Mouse (Mus musculus): ENCODE results near the gene Atp10a. TPM values are rescaled to one million over a fixed set of nuclear protein-coding genes. Genes with fewer than 3 reads are reported as not detected.

Gene Atp10a
- total RNA-seq, 2 experiments from 2014 or later: 1.7 TPM; not detected in 1

DNA sequence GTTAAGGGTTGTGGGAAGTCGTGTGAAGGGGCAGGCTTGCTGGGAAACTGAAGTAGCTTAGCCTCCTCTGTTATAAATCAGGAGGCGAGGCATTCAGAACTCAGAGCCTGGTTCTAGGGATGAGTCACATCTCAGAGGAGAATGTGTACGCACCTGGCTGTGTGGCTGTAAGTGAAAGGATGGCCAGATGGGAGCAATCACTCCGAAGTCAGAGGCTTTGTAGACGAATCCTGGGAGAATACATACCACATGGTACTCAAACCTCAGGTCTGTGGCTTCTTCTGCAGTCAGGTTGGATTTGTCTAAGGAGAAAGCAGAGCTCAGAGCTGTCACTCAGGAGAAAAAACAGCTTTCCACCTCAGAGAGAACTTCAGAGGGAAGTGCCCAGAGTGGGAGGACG lies 76.4 kb downstream of the Atp10a start:
- ATAC-seq (replicated peaks; ENCODE audit: low FRiP score, poor library complexity, severe bottlenecking): no peak

DNA sequence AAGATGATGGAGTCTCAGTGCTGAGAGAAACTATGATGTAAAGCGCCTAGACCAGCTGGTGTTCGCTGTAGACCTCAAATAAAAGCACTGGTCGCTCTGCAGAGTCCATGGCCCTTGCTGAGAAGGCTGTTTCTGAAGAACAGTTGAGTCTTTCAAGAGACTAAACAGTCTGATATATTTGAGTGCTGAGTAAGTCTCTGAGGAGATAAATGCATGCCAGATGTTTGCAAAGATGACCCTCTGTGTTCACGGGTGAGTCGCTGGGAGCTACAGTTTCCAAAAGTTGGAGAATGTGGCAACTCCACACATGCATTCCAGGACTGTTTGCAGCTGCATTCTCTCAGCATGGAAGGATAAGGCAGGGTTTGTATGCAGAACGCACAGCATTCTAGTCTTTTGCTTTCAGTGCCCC lies 77.5 kb downstream of the Atp10a start:
- no peak for ATAC-seq (replicated peaks; ENCODE audit: low FRiP score, poor library complexity, severe bottlenecking)

DNA sequence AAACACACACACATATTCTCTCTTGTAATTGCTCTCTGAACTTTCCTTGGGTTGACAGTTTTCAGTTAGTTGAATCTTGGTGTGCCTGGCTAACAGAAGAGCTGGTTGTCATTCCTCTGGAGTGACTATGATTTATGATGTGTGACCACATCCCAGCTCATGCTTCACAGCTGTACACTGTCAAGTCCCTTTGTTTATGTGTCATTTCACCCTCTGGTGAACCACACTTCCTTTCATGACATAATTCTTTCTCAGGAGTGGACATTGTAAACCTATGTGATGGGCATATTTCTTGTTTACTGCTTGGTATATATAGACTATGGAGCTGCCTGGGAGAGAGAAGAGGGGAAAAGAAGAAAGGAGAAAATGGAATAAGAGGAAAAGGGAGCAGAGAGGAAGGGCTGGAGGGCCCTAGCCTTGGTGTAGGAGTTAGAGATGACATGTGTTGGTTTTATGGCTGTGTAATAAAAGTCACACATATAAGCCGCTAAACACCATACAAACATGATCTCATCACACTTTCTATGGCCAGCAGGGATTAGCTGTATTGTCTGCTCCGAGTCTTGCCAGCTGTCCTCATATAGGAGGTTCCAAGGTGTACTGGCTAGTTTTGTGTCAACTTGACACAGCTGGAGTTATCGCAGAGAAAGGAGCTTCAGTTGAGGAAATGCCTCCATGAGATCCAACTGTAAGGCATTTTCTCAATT lies 81.0 kb downstream of the Atp10a start:
- ATAC-seq (replicated peaks; ENCODE audit: low FRiP score, poor library complexity, severe bottlenecking): no peak

DNA sequence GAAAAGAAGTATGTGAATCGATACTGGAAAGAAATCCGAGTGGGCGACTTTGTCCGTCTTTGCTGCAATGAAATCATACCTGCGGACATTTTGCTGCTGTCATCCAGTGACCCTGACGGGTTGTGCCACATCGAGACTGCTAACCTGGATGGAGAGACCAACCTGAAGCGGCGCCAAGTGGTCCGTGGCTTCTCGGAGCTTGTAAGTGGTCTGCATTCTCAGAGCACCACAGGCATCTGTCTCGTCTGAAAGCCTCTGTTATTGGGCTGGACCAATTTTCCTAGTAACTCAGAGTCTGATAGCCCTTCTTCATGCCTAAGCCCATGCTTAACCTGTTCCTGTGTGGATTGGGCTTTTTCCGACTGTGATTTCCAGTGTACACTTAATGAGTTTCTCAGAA lies 84.2 kb downstream of the Atp10a start:
- no peak for ATAC-seq (replicated peaks; ENCODE audit: low FRiP score, poor library complexity, severe bottlenecking)

DNA sequence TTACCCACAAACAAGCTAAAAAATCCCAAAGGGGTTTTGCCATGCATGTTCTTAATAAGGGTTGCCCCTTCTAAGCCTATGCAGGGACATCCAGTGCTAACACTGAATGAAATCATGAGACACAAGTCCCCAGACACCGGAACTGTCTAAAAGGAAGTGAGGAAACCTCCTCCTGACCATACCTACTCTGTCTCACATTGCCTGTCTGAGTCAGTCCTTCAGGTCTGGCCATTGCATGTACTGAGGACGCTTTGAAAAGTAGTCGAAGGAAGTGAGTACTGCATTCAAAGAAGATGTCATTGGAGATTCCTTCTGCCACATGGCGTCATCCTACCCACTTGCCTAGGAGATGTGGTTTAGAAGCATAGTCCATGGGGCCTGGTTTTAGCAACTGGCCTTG lies 84.9 kb downstream of the Atp10a start:
- ATAC-seq (replicated peaks; ENCODE audit: low FRiP score, poor library complexity, severe bottlenecking): no peak

DNA sequence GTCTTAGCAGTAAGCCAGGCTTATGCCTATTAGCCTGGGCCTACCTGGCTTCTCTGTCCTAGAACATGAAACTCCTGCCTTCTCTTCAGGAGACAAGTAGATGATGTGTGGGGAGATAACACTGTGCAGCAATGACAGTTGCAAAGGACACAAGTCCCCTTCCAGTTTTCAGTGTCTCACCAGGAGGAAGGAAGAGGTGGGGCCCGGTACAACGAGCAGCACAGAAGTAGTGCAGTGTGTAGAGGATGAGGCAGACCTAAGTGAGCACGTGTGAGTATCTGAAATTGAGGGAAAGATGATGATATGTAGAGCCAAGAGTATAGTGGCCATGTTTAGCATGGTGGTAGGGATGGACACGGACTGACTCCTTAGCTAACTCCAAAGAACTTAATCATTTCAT lies 86.0 kb downstream of the Atp10a start:
- ATAC-seq (replicated peaks; ENCODE audit: low FRiP score, poor library complexity, severe bottlenecking): no peak

DNA sequence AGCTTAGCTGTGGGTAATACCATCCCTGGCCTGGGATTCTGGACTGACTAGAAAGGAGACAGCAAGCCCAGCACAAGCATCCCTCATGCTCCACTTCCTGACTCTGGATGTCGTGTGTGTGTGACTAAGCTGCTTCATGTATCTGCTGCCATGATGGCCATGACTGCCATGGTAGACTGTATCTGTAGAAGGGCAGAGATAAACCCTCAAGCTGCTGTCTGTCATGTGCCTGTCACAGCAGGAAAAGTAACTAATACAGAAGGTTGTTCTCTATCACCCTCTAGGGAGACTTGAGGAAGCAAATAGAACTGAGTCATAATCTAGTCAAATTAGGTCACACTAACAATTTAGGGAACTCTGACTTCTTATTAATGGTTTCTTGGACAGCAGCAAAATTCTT lies 86.7 kb downstream of the Atp10a start:
- ATAC-seq (replicated peaks; ENCODE audit: low FRiP score, poor library complexity, severe bottlenecking): no peak

DNA sequence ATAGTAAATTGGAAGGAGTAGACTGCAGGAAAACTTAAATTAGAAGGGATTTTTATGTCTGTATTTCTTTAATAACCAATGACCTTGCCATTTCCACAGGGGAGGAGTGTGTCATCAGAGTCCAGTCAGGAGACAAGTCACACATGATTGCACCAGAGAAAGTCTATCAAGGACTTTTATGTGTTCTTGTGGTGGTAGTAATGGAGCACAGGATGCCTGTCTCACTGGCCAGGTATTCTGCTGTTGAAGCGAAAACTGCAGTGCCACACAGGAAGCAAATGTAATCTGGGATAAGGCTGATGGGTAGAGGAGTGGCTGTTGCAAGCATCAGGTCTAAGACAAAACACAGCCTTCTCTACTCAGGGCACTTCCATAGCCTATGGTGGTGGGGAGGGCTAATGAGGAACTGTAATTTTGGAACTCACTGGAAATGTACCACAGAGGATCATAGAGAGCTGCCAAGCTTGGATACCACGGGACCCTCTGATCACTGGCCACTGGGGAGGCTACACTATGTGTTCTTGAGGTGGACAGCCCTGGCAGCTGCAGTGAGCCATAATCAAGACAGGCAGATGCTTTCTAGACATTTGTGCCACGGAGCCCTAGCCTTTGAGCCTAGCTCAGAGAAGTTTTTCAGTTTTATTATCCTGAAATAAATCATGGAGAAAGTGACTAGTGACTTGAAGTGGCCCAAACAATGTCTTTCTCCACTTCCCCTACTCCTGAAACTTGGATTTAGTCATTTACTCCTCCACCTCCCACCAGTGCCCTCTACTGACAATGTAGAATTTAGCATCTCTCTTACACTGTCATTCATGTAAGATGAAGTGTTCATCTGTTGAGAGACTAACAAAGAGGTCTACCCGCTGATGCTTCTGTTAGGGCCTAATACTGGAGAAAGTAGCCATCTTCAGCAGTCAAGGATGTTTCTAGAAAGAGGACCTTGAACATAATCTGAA lies 87.7 kb downstream of the Atp10a start:
- ATAC-seq (replicated peaks; ENCODE audit: low FRiP score, poor library complexity, severe bottlenecking): no peak

DNA sequence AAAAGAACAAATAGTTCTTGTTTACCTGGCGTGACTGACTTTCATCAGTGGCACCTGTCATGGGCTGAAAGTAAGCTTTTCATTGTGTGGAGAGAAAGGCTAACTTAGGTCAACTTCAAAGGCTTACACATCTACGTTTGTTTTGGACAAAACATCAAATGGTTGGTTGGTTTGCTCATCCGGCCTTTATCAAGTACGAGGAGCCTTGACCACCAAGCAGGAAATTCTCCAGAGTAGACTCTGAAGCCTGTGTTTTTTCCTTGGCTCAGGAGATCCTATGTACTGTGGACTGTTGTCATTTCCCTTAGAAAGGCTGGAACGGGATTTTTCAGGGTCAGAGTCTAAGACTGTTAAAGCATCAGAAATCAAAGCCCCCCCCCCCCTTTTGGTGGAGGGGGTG lies 90.9 kb downstream of the Atp10a start:
- ATAC-seq (replicated peaks; ENCODE audit: low FRiP score, poor library complexity, severe bottlenecking): no peak

DNA sequence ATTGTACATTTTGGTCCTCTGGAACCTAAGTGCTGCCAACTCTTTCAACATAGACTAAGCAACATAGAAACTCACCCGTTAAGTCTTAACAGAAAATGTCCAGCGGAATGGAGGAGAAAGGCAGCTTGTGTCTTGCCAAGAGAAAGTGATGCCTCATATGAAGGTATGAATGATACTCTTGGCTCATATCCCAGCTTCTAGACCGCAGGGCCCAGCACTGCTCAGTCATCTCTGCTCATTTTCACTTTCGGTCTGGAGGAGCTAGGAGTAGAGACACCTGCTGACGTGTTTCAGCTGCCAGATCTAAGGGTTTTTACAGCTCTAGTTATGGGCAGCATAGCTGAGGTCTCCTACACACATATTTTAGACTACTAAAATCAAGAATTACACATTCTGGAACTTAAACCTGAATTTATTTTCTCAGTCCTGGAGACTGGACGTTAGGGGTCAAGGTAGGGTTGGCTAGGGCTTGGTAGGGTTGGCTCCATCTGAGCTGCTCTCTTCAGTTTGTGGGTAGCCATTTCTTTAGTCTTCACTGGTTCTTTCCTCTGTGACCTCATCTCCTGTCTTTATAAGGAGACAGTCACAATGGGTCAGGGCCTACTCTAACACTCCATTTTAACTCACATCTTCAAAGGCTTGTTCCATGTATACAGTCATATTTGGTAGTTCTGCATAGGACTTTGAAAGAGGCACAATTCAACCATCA lies 94.1 kb downstream of the Atp10a start:
- no peak for ATAC-seq (replicated peaks; ENCODE audit: low FRiP score, poor library complexity, severe bottlenecking)

DNA sequence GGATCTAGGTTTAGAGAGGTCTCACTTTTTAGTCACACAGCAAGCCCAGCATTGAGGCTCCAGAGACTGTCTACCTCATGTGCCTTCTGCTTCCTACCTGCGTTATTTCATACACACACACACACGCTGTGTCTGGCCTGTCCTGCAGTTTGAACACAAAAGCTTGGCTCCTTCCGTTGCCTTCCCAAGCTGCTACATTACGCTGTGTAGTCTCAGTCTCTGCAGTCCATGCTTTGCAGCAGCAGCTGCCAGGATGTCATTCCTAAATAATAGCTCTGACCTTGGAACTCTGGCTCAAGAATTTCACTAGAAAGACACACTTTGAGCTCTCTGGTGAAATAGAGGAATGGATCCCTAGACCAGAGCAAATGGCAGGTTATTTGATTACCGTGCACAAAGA lies 96.1 kb downstream of the Atp10a start:
- ATAC-seq (replicated peaks; ENCODE audit: low FRiP score, poor library complexity, severe bottlenecking): no peak

DNA sequence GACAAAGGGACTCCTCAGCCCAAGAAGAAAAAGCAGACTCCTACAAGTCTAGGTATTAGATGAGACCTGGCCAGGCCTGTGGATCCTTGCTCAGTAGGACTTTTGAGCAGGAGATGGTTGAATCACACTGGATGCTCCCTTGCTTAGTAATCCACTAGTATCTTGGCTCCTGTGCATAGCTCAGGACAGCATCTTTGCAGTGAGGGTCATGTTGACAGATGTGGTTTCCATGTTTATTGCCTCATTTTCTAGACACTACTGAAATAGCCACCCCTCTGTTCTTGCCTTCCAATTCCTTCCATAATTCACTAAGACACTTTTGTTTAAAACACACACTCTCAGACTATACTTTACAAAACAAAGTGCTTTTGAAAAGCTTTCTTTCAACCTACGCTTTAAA lies 98.1 kb downstream of the Atp10a start:
- no peak for ATAC-seq (replicated peaks; ENCODE audit: low FRiP score, poor library complexity, severe bottlenecking)

DNA sequence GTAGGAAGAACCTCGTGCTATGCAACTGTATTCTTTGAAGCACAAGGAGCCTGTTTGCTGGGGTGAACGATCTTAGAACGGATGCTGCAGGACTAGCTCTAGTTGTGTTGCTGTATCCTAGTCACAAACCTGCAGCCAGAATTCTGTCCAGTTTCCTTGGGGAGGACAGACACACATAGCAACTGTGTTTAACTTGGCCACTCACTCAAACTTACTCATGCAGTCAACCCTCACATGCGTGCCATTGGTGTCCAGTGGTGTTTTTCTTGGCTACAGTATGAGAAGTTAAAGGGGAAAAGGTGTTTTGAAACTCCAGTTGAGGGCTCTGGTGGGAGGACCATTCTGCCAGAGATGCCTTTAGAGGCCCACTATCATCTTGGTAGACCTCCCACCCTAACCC lies 98.6 kb downstream of the Atp10a start:
- ATAC-seq (replicated peaks; ENCODE audit: low FRiP score, poor library complexity, severe bottlenecking): no peak

DNA sequence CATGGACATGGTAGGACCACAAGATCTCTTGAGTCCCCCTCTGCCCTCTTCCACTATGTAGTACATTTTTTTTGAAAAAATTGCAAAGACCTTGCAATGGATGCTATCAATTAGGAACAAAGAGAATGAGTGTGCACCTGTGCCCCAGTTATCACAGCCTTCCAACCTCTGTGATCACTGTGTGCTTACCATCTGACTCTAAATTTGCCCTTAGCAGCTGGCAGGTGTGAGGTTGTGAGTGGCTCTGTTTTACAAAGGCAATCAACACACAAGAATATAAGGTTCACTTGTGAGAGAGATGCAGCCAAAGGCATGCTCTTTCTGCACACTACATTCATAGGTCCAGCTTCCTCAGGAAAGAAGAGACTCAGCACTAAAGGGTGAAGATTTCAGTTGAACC lies 99.1 kb downstream of the Atp10a start:
- no peak for ATAC-seq (replicated peaks; ENCODE audit: low FRiP score, poor library complexity, severe bottlenecking)

DNA sequence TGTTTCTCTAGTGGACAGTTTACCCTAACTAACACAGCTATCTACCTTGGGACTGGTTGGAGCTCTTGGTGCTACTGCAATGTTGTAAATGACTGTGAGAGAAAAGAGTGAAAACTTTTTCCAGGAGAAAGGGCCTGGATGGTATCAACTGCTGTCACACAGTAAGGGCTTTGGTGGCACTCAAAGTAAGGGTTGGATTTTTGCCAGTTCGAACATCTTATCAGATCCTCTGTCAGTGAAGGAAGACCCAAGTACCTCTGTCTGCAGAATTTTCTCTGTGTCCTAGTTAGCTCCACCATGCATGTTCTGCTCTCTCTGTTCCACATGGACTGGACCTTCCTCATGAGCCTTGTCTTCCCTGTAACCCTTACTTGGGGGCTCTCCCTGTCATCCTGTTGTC lies 99.9 kb downstream of the Atp10a start:
- ATAC-seq (replicated peaks; ENCODE audit: low FRiP score, poor library complexity, severe bottlenecking): no peak

DNA sequence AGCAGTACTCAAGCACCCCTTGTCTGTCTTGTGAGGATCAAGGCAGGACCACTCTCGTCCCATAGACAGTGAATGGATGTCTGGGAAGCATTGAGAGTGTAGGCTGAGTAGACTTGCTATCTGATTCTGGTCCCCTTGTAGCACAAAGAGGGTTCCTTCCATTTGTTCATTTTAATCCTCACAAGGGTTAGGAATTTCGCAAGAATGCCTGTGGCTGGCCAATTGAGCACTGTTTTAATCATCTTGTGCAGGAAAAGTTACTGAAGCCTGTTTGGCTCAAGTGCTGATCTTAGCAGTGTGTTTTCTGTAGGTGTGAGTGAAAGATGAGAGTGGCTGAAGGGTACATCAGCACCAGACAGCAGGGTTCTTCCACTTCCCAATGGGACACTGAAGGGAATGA lies 101.4 kb downstream of the Atp10a start:
- ATAC-seq (replicated peaks; ENCODE audit: low FRiP score, poor library complexity, severe bottlenecking): no peak

DNA sequence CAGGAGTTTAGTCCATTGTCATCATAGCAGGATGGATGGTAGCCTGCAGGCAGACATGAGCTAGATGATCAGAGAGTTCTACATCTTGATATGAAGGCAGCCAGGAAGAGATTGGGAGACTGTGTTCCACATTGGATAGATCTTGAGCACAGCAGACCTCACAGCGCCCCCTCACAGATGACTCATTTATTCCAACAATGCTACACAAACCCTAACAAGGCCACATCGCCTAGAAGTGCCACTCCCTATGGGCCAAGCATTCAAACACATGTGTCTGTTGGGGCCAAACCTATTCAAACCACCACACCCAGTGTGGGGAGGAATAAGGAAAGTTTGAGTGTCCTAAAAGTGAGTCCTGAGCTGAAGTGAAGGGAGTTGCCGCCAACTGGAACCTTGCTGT lies 102.4 kb downstream of the Atp10a start:
- ATAC-seq (replicated peaks; ENCODE audit: low FRiP score, poor library complexity, severe bottlenecking): no peak

DNA sequence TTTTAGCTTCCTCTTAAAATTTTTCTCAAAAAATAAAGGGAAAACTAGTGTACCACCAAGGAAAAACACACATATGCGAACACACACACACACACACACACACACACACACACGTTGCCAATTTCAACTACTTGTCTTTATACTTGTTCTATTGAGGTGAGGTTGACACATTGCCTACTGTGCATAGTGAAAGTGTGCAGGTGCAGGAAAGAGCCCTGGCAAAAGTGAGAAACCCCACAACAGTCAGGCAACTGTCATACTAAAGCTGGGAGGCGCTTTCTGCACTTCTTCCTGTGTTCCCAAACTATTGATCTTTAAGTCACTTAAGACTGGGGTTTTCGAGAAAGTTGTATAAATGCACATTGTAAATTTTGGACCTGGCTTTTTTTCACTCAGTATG lies 103.3 kb downstream of the Atp10a start:
- ATAC-seq (replicated peaks; ENCODE audit: low FRiP score, poor library complexity, severe bottlenecking): no peak

DNA sequence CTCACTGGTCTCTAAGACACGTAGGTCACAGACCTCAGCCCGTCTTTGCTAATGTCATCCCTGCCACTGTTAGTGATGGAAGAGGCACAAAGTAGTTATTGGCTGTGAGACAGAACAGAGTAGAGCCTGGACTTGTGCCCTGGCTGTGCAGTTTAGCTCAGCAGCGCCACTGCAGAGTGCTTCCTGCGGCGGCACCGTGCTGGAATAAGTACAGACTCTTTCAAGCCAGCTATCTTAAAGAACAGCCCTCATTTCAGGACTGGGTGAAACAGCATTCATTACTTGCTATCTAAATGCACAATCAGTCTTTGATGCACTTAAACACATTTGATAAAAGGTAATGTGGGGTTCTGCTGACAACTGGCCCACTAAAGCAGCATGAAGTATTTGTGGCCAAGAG lies 111.3 kb downstream of the Atp10a start:
- ATAC-seq (replicated peaks; ENCODE audit: low FRiP score, poor library complexity, severe bottlenecking): no peak

DNA sequence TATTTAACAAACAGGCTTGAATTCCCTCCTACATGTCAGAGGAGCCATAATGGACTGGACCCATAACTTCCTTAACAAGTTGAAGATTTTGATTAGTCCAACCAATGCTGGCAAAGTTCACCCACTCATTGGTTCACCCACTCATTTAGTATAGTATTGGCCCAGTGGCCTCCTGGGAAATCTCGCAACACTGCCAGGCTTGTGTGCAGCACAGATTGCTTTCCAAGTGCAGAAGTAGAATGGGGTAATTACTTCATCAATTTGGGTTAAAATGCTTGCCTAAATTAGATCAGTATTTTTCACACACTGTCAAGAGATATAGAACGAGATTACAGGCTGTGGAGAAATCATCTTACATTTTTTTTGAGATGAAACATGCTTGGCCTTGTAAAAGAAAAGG lies 112.3 kb downstream of the Atp10a start:
- ATAC-seq (replicated peaks; ENCODE audit: low FRiP score, poor library complexity, severe bottlenecking): no peak

DNA sequence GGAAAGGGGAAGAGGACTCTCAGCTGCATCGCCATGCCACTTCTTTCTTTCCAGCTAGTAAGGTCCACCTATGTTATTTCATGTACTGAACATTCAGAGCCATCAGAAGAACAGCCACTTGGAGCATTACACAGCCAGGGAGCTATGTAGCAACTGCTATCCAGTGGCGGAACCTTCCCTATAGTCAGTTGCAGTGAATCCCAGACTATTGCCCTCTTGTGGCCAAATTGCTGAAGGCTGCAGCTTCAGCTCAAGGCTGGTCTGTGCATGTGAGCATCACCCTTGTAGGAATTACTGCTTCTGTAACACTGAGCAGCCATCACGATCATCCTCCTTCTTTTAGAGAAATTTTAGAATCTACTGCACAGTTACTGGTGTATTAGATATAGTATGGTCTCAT lies 114.3 kb downstream of the Atp10a start:
- no peak for ATAC-seq (replicated peaks; ENCODE audit: low FRiP score, poor library complexity, severe bottlenecking)
